Comparison of ENCODE assay signal across 12 mouse cellular contexts in the genomic region with DNA sequence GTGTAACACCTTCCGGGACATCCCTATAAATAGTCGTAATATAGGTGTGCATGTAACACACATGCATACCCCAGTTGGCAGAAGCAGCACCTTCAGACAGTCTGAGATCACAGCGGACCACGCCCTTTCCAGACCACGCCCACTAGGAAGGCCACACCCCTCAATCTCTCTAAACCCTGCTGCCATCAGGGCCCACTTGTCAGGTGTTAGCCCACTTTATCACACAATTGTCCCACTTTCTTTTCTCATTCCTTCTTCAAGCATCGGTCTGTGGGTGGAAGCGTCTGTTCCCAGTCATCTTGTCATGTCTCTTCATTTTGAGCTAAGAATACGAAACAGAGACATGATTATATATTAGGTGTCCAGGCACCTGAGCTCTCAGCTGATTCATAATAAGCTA. TPM values are rescaled to one million over a fixed set of nuclear protein-coding genes. Genes with fewer than 3 reads are reported as not detected.
"Had no signal": no experiment of that assay in that cellular context is flagged by ENCODE, and none has a peak within 500 bp of the region (broad histone marks: within the 10 kb centered on the region; RNA-seq: fewer than 3 reads in every experiment).

No protein-coding gene starts in this region.

- DNase-seq: kidney, adult 2 months; kidney, postnatal 14 days; layer of hippocampus, postnatal 36 days; lung, adult 18-20 months; midbrain, embryonic 14.5 days; thymus, postnatal 4 days had no signal

- H3K4me3 ChIP-seq: kidney, embryonic 15.5 days; limb, embryonic 13.5 days; myocyte; neural tube, embryonic 15.5 days had no signal

- H3K27ac ChIP-seq: liver, embryonic 14.5 days had no signal

- H3K9ac ChIP-seq: kidney, embryonic 15.5 days; limb, embryonic 13.5 days; liver, embryonic 14.5 days; neural tube, embryonic 15.5 days had no signal

- H3K36me3 ChIP-seq: kidney, embryonic 15.5 days; limb, embryonic 13.5 days; neural tube, embryonic 15.5 days had no signal

- H3K9me3 ChIP-seq: kidney, embryonic 15.5 days; limb, embryonic 13.5 days; neural tube, embryonic 15.5 days had no signal

- H3K27me3 ChIP-seq: kidney, embryonic 15.5 days; limb, embryonic 13.5 days had no signal

RNA-seq across cellular contexts. Expression of gene Jam3, which starts 35.2 kb away (rescaled TPM):
- total RNA-seq: megakaryocyte-erythroid progenitor cell, adult 5-6 weeks had no signal
